Mouse (Mus musculus) induced T-regulatory cell, adult 2 months (primary cell): ENCODE results near the gene Gm3029.
"Not testable (repeated sequence)": the region's sequence is repeated elsewhere in the genome, so short reads cannot be mapped to it uniquely, and the experiment has no call there.

Experiments used
- DNase-seq: peaks from one replicate; pipeline ENCODE4 v3.0.0-alpha.2; 2012; ENCODE audit warnings: low read depth

The Gm3029 gene

DNA sequence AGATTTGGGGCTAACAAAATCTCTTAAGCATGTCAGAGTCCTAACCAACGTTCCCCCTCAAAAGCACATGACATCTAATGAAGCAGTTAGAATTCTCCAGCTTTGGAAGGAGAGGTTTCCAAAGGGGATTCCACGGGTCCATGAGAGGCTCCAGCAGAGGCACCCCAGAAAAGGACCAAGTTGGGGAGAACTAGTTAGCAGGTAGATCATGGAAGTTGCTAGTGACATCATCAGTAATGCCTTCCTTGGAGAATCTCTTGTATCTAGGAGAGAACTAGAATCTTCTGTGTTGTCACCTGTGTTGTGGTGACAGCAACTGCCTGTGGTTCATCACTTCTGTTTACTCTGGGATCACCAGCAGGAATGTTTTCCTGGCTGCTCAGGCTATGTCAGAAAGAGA is at the start of gene Gm3029:
TSS of gene Gm3029 (plus strand) at position 301 of the 400 bp plus-strand sequence.
- not testable (repeated sequence) for DNase-seq

- not testable (repeated sequence) for DNase-seq
These were observed 47.7 kb upstream of the Gm3029 start, which contains the start of gene Gm2916 for GRCm38 (mm10) chr14:3883872-3884271. Gene Gm2916 (plus strand): TSS chr14:3884172.

GRCm38 (mm10) chr14:3963247-3963646 is 31.7 kb downstream of the Gm3029 start, which contains the start of gene Gm3095:
Gene Gm3095 (plus strand): TSS chr14:3963547.
- not testable (repeated sequence) for DNase-seq
